Mouse (Mus musculus) brain, embryonic 14.5 days (tissue): ENCODE data around the gene C1qb.

ENCODE experiments used
- CTCF ChIP-seq: fragments of 200-500 bp; IDR thresholded peaks from 2 replicates; pipeline ENCODE4 v1.5.1; 2012; ENCODE audit warnings: inconsistent platforms, mild to moderate bottlenecking, moderate library complexity, borderline replicate concordance; ENCODE audit not compliant: insufficient read depth, insufficient read length; ENCODE audit errors: extremely low read depth
- POLR2A ChIP-seq: fragments of 200-500 bp; IDR thresholded peaks from 2 replicates; pipeline ENCODE4 v1.6.1; 2012; ENCODE audit warnings: mild to moderate bottlenecking, inconsistent platforms, borderline replicate concordance; ENCODE audit not compliant: poor library complexity, insufficient read depth, insufficient read length, severe bottlenecking; ENCODE audit errors: extremely low read depth

- TF ChIP-seq POLR2A (no peak), CTCF (no peak)
Measured at GRCm38 (mm10) chr4:136907809-136908208, 21.8 kb upstream of the C1qb start.
